Mouse (Mus musculus): ENCODE results near the gene Uroc1. TPM values are rescaled to one million over a fixed set of nuclear protein-coding genes. Genes with fewer than 3 reads are reported as not detected.
A peak's percentile ranks its signal among the peaks of the same experiment; 100 is the strongest.

Uroc1 gene
- 10 to 100 TPM in 1 of 2 experiments, under 1 TPM in 1; 0.70 to 12.4 TPM for total RNA-seq (2021)
- long read RNA-seq, experiment 1, partial matches to known transcripts, result 2 of 6 reads
- long read RNA-seq, experiment 1, other reads (novel, unspliced or antisense), result 1 of 6 reads
- long read RNA-seq, experiment 2, result 0 reads

DNA sequence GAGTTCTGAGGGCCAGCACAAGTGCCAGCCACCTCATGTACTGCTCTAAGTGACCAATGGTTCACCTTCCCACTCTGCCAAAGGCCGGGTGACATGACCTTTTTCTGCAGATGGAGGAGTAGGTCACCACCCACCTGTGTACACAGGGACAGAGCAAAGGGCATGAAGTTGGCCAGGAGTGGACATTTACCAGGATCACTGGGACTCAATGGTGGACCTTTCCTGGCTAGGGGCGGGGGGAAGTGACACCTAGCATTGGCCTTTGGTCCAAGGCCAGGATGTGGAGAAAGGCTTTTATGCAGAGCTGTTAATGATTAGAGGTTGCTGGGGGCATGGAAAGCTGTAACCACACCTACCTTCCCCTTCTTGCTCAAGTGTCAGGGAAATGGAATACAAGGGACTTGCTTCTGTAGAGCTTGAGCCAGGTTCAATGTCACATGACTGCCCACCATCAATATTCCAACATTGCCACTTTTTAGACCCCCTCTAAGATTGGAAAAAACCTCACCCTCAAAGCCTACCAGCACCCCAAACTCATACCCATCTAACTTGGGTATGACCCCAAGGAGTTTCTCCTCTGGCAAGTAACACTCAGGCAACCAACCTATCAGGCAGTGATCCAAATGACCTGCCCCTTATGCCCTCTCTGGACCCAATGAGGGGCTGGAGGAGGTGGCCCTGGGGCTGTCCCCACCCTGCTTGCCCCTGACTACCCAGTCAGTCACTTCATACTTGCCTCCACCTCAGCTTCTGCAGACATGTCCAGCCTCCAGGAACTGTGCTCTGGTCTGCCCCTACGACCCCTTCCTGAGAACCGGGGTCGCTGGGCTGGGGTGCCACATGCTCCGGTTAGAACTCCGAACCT, at the start of gene Uroc1:
Uroc1 (plus strand) TSS at position 724 of the 865 bp plus-strand sequence.
- DNase-seq (ENCODE audit: low spot score in 2 of 2), result no peak

DNA sequence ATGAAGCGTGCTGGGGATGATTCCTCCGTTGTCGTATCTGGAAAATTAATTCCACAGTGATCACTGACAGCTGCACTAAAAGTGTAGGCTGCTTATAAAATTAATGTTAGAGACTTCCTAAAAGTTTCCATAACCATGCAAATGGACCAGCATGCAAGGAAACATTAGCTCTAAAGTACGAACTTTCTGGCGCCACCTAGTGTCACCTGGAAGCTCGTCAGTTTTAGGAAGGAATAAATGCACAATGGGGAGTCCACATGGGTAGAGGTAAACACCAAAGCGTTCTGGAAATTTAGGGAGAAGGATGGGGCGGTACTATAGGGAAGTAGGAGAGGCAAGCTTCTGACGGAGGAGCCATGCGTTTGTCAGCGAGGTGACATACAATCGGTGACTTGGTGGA, 44.8 kb upstream of the Uroc1 start:
- no peak for DNase-seq (ENCODE audit: low spot score in 2 of 2)

DNA sequence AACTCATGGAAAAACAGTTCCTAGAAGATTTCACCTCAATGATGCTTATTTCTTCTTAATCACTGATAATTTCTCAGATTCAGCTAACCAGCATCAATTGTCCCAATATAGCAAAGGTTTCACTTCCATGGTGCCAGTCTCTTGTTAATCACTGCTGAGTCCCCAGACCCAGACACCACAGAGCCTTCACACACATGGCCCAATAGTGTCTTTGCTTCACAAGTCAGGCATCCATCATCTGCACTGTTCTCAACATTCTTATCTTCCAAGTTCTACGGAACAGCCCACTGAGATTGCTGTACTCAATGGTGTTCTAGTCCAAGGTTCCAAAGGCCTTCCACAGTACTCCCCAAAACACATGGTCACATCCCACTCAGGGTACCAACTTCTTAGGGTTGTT, 32.2 kb upstream of the Uroc1 start, which contains the start of gene BC048671:
BC048671 (plus strand) TSS at position 301 of the 400 bp plus-strand sequence.
- no peak for DNase-seq (ENCODE audit: low spot score in 2 of 2)

- DNase-seq (ENCODE audit: low spot score in 2 of 2), result peak in 1 of 2 experiments; percentile 1
These were observed 26.6 kb upstream of the Uroc1 start for GRCm38 (mm10) chr6:90306315-90306975.

DNA sequence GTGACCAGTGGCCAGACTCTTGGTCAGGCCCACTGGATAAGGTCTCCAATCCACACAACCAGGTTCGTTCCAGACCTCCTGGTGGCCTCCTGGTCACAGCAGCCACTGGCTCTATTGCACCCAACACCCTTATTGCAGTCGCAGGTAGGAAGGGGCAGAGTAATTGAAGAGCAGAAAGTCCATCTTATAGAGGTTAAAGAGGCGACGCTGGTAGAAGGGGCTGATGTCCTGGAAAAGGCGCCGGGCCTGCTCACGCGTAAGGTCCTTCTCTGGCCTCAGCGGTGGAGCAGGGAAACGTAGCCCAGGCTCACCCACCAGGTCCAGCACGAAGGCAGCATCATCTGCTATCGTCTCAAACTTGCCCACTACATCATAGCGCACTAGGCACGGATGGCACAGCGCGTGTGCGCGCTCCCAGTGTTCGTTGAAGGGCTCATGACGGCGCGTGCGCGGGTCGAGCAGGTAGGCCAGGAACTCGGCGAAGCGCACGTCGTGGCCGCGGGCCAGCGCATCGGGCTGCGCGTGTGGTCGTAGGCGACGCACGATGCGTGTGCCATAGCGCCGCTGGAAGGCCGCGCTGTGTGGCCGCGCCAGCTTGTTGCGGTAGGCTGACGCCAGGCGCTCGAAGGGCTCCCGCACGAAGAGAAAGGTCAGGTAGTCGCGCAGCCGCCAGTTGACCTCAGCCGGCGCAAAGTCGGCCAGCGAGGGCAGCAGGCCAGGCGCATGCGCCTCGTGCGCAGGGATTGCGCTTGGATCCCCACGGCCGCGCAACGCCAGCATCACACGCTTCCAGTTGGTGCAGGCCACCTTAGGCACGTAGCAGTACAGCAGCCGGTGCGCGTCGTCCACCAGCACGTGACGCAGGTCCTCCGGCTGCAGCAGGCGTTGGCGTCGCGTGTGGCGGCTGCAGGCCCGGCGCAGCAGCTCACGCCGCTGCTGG, 24.0 kb upstream of the Uroc1 start:
- no peak for DNase-seq (ENCODE audit: low spot score in 2 of 2)

DNA sequence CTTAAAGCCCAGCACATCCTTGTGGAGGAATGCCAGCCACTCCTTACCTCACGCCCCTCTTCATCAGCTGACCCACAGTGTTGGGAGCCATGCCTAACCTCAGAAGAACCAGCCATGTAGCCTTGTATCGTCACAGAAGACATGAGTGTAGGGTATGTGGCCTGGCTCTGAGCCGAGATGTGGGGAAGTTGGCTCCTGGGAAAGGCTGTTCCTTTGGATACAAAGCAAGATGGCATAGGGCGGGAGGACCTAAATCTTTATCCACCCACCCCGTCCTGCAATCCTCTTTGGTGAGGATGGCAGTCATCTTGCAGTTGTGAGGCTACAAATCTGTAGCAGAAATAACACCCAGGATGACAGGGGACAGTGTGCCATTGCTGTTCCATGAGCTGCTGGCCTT, 17.1 kb upstream of the Uroc1 start:
- DNase-seq (ENCODE audit: low spot score in 2 of 2), result no peak

GRCm38 (mm10) chr6:90317510-90318258, 15.4 kb upstream of the Uroc1 start:
- DNase-seq (ENCODE audit: low spot score in 2 of 2), result no peak

DNA sequence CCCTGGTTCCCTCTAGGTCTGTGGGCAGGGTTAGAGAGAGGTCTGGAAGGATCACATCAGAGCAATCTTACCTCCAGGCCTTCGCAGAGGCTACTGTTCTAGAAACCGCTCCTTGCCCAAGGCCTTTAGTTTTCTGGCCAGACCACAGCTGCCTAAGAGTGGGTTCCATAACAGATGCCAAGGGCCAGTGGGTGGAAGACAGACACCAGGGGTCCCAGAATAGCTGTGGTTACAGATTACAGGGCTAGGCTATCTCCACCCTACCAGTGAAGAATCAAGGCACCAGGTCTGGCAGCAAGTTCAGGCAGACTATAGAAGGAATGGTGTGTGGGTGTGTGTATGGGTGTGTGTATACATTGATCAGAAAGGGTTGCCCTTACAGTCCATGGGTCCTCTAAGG, 14.1 kb upstream of the Uroc1 start:
- DNase-seq (ENCODE audit: low spot score in 2 of 2), result no peak

DNA sequence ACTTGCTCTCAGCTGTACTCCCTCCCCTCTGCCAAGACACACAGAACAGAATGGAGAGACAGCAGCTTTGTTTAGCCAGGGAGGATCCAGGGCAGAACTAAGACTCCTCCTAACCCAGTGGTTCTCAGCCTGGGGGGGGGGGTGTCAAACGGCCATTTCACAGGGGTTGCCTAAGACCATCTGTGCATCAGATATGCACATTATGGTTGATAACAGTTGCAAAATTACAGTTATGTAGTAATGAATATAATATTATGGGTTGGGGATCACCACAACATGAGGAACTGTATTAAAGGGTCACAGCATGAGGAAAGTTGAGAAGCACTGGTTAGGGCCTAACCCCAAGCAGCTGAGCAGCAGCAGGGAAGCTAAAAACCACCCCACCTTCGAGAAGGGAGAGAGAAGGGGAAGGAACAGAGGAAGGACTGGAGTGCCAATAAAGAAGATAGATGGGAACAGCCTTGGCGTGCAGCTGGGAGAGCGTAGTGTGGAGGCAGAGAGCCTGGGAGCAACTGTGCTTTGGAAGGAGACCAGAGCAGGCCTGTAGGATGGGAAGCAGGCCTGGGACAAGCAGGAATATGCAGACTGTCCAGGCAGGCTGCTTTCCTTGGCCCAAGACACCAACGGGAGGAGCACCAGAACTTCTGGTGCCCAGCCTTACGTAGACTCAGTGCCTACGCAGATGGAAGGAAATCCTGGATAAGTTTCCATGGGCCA, 13.5 kb upstream of the Uroc1 start:
- DNase-seq (ENCODE audit: low spot score in 2 of 2), result no peak

DNA sequence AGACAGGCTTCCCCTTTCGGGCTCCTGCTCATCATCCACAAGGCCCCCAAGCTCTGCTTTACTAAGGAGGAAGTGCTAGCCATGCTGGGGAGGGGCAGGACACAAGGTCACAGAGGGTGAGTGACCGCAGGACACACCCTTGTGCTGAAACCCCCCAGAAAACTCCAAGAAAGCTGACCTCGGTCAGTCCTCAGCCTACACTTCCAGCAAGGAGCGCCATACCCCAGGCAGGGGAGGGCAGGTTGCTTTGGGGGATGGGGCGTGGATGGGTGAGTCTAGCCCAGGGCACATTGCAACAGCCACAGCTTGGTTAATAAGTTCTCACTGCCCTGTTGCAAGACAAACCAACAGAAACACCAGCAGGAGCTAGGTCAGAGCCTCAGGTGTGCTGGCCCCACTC, 12.7 kb upstream of the Uroc1 start:
- no peak for DNase-seq (ENCODE audit: low spot score in 2 of 2)

DNA sequence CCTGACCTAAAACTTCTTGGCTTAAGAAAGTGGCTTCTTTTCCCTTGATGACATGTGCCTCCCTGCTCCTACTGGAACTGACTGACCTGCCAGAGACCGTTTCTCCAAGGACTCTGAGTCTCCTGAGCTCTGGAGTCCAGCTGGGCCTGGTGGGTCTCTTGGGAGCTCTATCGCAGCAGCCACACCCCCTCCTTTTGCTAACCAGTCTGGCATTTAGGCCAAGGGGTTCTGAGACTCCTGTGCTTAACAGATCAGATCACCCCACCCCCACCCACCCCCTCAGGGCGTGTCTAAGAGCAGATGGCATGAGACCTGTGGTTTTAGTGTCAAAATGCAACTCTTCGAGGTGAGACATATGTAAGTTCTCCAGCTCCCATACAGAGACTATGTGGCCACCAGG, 11.3 kb upstream of the Uroc1 start:
- DNase-seq (ENCODE audit: low spot score in 2 of 2), result no peak

GRCm38 (mm10) chr6:90324026-90324425, 9.1 kb upstream of the Uroc1 start:
- DNase-seq (ENCODE audit: low spot score in 2 of 2), result no peak

DNA sequence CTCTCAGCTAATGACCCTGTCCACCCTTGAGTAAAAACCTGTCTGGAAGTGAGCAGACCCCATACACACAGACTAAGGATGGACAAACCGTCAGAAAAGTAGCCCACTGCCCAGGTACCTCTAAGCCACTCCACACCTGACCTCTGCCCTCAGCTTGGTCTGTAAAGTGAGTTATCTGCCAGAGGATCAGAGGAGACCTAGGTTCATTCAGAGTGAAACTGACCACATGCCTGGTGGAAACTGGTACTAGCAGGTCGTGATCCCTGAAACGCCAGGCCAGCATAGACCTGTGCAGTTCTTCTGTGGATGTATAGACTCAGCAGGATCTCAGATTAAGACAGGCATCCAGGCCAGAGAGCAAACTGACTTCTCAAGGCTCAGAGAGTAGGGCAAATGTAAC, 8.6 kb upstream of the Uroc1 start:
- DNase-seq (ENCODE audit: low spot score in 2 of 2), result no peak

DNA sequence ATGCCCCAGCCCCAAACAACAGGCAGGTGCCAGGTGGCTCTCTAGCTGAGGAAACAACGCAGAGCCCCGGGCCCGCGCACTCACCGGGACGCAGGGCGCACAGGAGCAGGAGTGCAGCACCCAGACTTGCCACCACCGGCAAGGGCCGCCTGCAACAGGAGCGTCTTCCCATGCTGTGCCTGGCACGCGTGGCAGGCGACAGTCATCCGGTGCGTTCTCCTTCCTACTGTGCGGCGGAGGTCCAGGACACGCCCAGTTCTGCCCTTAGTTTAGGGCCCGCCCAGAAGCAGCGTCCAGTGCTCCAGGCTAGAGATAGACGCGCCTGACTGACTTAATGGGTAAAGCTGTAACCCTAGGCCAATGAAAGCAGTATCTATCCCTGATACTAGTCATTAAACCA, 8.1 kb upstream of the Uroc1 start, which contains the start of gene Chst13:
Chst13 (minus strand) TSS at position 195 of the 400 bp plus-strand sequence.
- no peak for DNase-seq (ENCODE audit: low spot score in 2 of 2)

DNA sequence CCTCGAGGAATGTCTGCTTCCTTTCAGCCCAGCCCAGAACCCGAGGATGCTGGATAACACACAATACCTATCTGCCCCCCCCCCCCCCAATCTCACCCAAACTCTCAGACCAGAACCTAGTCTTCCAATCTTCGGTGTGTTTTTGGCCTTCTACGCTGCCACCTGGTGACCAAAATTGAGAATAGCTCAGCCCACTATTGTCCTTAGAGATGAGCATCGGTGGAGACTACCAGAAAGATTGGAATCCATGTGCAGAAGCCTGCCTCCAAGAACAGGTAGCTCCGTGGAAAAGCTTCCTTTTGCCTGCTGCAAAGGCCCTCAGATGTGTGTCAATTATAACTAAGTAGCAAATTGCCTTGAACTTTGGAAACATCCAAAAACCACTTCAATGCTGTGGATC, 5.4 kb upstream of the Uroc1 start:
- DNase-seq (ENCODE audit: low spot score in 2 of 2), result no peak

DNA sequence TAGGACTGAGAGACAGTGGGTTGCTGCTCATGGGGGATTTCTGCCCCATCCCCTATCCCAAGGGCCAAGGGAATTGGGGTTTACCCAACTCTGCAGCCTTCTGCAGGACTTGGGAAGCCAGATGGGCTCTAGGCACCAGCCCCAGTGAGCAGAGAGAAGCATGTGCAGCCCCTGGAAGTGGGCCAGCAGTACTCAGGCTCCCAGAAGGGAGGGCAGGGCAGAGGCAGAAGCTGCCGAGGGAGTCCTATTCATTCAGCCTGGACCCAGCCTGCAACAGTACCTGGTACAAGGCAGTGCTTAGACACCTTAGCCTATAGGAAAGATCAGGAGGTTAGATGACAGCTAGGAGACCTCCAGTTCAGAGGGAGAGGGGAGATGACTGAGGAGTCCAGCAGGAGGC, 3.1 kb upstream of the Uroc1 start:
- no peak for DNase-seq (ENCODE audit: low spot score in 2 of 2)

- no peak for DNase-seq (ENCODE audit: low spot score in 2 of 2)
These were observed 1.2 kb downstream of the Uroc1 start for GRCm38 (mm10) chr6:90334244-90334643.

GRCm38 (mm10) chr6:90342343-90342742, 9.3 kb downstream of the Uroc1 start:
- DNase-seq (ENCODE audit: low spot score in 2 of 2), result no peak

GRCm38 (mm10) chr6:90347183-90347582, 14.1 kb downstream of the Uroc1 start:
- no peak for DNase-seq (ENCODE audit: low spot score in 2 of 2)

- DNase-seq (ENCODE audit: low spot score in 2 of 2), result no peak
These were observed 15.4 kb downstream of the Uroc1 start for GRCm38 (mm10) chr6:90348500-90348899.
